Mouse (Mus musculus) embryo, embryonic 9.5 days (tissue): Measurements from ENCODE around the gene Irf9.

Experiments
- DNase-seq: peaks from one replicate; pipeline ENCODE4 v3.0.0-alpha.2; 2017; ENCODE audit errors: extremely low spot score

The Irf9 gene

GRCm38 (mm10) chr14:55580731-55581130, 22.6 kb upstream of the Irf9 start:
- DNase-seq = no peak

- DNase-seq = no peak
Observed at GRCm38 (mm10) chr14:55581981-55582681, 21.2 kb upstream of the Irf9 start.

- no peak for DNase-seq
Observed at GRCm38 (mm10) chr14:55584303-55584701, 19.1 kb upstream of the Irf9 start.

GRCm38 (mm10) chr14:55584702-55585565, 18.4 kb upstream of the Irf9 start, which contains the start of gene Emc9:
TSS of gene Emc9 (minus strand) at chr14:55585302.
- peak; percentile 73 for DNase-seq

GRCm38 (mm10) chr14:55585566-55585960, 17.8 kb upstream of the Irf9 start:
- DNase-seq = no peak

GRCm38 (mm10) chr14:55586149-55586548, 17.2 kb upstream of the Irf9 start:
- DNase-seq = no peak

- no peak for DNase-seq
Observed at GRCm38 (mm10) chr14:55589271-55589670, 14.1 kb upstream of the Irf9 start.

- DNase-seq = no peak
Observed at GRCm38 (mm10) chr14:55589771-55590448, 13.5 kb upstream of the Irf9 start.

- DNase-seq = peak; percentile 95
Observed at GRCm38 (mm10) chr14:55590748-55591330, 12.5 kb upstream of the Irf9 start, which contains the start of gene Psme2. TSS of gene Psme2 (minus strand) at chr14:55591113.

- DNase-seq = peak; percentile 89
Observed at GRCm38 (mm10) chr14:55591331-55591891, 12.0 kb upstream of the Irf9 start, which contains the start of gene Rnf31. TSS of gene Rnf31 (plus strand) at chr14:55591708.

GRCm38 (mm10) chr14:55592226-55592625, 11.1 kb upstream of the Irf9 start:
- no peak for DNase-seq

GRCm38 (mm10) chr14:55596036-55596690, 7.2 kb upstream of the Irf9 start:
- no peak for DNase-seq

GRCm38 (mm10) chr14:55598521-55599390, 4.6 kb upstream of the Irf9 start:
- DNase-seq = no peak

- peak; percentile 84 for DNase-seq
Observed at GRCm38 (mm10) chr14:55603633-55604576, 534 bp downstream of the Irf9 start.

GRCm38 (mm10) chr14:55604823-55605222, 1.5 kb downstream of the Irf9 start:
- no peak for DNase-seq

GRCm38 (mm10) chr14:55605743-55606459, 2.5 kb downstream of the Irf9 start:
- no peak for DNase-seq

- DNase-seq = no peak
Observed at GRCm38 (mm10) chr14:55608339-55608738, 5.0 kb downstream of the Irf9 start.

GRCm38 (mm10) chr14:55613346-55613745, 10.0 kb downstream of the Irf9 start:
- no peak for DNase-seq
